Mouse (Mus musculus) ovary, adult 18-20 months (tissue): Measurements from ENCODE around the gene Tada3.
A peak's percentile ranks its signal among the peaks of the same experiment; 100 is the strongest.

ENCODE experiments used
- DNase-seq: peaks from one replicate; pipeline ENCODE4 v3.0.0; 2022; ENCODE audit warnings: low spot score, mixed read lengths

Tada3 gene

GRCm38 (mm10) chr6:113377496-113378385 lies at the start of gene Tada3, which contains the start of gene Arpc4:
Gene Tada3, minus strand, starts transcription at chr6:113377883.
Gene Arpc4, plus strand, starts transcription at chr6:113378115.
- peak; percentile 86 for DNase-seq

- DNase-seq, result no peak
Measured at GRCm38 (mm10) chr6:113427397-113427796, 49.7 kb upstream of the Tada3 start.

- no peak for DNase-seq
Measured at GRCm38 (mm10) chr6:113426696-113427095, 49.0 kb upstream of the Tada3 start.

DNA sequence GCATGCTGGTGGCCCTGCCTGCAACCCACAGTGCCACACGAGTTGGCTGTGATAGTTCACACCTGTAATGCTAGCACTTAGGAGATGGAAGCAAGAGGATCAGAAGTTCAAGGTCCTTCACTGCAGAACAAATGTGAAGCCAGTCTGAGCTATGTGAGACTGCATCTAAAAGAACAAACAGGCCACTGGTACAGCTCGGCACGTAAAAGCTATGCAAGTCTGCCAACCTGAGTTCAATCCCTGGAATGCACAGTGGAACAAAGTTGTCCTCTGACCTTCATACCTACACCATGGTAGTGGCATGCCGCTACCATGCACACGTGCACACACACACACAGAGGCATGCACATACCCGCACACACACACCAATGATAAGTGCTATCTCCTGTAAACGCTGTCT lies 46.5 kb upstream of the Tada3 start:
- DNase-seq, result no peak

GRCm38 (mm10) chr6:113423000-113423399 lies 45.3 kb upstream of the Tada3 start:
- DNase-seq, result no peak

- peak; percentile 95 for DNase-seq
Measured at GRCm38 (mm10) chr6:113419199-113419587, 41.5 kb upstream of the Tada3 start, which contains the start of gene Rpusd3. Gene Rpusd3, minus strand, starts transcription at chr6:113419340.

- DNase-seq, result no peak
Measured at GRCm38 (mm10) chr6:113418441-113419198, 40.9 kb upstream of the Tada3 start.

DNA sequence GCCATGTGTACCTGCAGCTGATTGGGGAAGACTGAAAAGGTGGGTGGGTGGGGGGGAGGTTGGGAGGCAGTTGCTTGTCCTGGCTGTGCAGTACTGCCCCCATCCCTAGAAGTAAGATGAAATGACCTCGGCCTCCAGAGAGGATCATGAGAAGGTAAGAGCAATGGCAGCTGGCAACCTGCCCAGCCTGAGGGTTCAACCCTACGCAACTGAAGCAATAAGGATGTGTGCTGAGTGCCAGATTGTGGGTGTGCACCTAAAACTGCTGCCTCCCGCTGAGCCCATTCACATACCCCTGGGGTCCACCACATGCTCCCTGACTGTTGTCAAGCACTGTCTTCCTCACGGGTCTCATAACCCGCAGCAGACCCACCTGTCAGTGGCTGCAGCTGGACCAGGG lies 38.7 kb upstream of the Tada3 start:
- no peak for DNase-seq

DNA sequence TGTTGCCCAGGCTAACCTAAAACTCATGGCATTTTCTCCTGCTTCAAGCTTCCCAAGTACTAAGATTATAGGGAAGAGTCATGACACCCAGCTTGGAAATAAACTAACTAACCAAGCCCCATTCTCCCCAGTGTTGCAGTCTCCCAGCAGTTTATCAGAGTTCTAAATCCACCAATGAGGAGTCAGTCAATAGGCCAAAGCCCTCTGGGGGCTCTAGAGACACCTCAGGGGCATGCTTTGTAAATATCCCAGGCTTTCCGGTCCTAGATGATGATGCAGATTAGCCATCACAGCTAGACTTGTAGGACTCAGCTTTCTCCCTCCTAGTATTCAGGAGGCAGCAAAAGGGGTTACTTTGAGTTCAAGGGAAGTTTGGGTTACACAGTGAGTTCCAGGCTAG lies 32.3 kb upstream of the Tada3 start:
- DNase-seq, result no peak

DNA sequence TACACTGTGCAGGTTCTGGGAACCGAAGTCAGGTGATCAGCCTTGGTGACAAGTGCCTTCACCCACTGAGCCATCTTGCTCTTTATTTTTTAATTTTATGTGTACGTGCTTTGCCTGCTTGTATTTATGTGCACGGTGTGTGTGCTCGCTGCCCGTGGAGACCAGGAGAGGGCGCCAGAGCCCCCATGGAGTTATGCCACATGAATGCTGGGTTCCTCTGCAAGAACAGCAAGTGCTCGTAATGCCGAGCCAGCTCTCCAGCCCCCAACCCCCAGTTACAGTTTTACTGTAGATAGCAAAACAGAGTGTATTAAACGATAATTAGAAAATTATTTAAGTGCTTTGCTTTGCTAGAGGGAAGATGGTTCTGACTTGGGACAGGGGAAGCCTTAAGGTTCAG lies 29.0 kb upstream of the Tada3 start:
- DNase-seq, result no peak

DNA sequence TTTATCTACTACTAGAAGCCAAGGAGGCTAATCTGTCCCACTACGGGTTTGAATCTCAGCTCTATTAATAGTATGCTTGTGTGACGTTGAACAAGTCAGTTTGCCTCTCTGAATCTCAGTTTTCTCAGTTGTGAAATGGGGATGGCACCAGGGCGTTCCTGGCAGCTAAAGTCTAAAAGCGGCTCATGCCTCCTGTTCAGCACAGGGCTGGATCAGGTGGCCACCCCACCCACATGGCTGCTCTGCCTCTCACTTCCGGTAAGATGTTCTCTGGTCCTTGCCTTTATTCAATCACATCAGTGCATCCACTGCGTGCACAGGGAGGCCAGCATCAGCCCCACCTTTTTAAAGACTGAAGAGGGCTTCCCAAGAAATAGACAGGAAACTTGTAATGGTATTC lies 27.8 kb upstream of the Tada3 start:
- no peak for DNase-seq

GRCm38 (mm10) chr6:113404649-113405448 lies 27.2 kb upstream of the Tada3 start:
- DNase-seq, result no peak

DNA sequence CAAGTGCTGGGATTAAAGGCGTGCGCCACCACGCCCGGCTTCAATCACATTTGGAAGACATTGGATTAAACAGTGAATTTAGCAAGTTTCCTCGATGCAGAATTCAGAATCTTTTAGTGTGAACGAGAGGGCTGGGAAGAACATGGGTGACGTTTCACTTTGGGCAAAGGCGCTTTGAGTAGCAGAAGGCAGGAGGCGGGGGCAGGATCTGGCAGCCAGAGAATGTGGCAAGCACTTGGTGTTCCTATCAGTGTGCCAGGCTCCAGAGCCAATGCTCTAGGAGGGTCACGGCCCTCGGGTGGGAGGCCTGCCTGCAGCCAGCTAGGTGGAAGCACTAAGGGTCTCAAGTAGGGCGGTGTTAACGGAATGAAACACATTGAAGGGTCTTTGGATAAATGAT lies 24.4 kb upstream of the Tada3 start:
- DNase-seq, result no peak

DNA sequence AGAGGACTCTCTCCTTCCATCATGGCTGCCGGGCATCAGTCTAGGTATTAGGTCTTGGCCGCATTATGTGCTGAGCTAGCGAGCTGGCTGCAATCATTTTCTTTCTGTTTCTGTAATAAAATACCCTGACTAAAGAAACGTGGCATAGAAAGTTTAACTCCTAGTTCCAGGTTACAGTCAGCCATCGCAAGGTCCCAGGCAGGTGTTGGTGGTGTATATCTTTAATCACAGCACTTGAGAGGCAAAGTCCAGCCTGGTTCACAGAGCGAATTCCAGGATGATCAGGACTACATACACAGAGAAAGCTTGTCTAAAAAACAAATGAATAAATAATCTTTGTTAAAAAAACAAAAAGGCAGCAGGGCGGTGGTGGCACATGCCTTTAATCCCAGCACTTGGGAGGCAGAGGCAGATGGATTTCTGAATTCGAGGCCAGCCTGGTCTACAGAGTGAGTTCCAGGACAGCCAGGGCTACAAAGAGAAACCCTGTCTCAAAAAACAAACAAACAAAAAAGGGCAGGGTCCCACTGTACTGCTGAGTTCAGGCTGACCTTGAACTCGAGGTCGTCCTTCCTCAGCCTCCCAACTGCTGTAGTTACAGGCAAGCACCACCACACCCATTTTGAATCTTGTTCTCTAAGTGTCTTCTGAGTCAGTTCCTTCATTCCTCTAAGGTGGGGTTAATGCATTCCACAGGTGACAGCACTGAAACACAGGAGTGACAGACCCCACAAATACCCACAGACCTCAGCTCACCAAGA lies 18.8 kb upstream of the Tada3 start:
- DNase-seq, result no peak

DNA sequence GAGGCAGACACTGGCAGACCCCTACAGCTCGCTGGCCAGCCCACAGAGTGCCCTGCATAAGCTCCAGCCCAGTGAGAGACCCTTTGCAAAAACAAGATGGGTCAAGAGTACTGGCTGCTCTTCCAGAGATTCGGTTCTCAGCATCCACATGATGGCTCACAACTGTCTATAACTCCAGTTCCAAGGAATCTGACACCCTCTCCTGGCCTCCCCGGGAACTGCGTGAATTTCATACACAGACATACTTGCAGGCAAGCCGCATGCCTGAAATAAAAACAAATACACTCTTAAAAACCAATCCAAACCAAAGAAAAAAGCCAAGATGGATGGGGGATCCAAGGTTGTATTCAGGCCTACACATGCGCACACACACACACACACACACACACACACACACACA lies 17.8 kb upstream of the Tada3 start:
- no peak for DNase-seq

DNA sequence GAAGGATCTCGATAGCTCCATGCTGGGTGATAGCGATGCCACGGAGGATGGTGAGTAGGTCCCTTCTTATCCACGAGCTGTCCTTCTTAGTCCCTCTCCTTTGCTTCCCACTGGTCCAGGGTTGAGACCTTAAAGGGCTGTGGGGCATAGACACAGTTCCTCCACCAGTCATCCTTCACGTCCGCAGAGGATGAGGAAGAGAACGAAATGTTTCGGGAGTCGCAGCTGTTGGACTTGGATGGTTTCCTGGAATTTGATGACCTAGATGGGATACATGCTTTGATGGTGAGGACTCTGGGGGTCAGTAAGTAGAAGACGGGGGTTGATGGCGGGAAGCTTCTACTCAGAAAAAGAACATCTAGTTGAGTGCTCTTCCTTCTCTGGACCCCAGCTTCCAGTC lies 17.1 kb upstream of the Tada3 start:
- DNase-seq, result no peak

DNA sequence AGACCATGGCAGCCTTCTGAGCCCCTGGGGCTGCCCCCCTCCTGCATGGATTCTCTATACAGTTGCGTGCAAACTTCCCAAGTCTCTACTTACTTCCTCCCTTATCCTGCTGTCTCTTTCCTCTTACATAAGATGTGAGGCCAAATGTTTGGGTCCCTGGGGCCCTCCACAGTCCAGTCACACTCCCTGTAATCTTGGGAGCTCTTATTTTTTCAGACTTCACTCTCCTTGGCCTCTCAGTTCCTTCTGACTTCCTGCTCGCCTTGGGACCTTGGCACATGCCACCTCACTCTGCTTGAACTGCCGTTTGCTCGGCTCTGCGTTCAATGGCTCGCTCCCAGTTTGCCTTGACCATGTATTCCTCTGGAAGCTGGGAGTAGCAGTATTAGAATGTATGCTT lies 16.3 kb upstream of the Tada3 start:
- DNase-seq, result no peak

DNA sequence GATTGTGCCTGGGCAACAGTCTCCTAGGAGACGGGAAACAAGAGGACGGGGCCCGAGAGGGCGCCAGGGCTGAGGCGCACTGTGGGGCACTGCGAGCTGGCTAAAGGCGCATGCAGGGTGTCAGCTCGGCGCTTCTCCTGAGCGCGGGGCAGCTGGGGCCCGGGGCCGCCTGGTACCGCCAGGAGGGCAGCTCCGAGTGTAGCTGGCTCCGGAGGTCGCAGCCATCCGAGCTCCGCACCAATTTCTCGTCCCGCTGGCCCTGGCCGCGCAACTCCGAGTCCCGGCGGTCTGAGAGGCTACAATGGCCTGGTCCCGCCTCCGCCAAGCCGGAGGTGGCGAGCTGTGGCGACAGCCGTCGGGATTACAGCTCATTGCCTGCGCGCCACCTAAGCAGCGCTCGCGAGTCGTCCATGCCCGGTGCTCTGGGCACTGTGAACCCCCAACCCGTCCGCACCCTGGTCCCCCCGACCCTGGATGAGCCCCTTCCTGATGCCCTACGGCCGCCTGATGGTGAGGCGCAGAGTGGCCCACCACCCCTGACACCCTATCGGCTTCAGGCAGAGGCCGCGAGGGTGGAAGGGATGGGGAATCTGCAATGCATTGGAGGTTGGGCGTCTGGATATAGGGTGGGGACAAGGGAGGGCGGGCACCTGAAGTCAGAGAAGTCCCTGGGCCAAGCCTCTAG lies 14.8 kb upstream of the Tada3 start:
- peak; percentile 53 for DNase-seq

GRCm38 (mm10) chr6:113392015-113392386 lies 14.3 kb upstream of the Tada3 start:
- DNase-seq, result no peak

DNA sequence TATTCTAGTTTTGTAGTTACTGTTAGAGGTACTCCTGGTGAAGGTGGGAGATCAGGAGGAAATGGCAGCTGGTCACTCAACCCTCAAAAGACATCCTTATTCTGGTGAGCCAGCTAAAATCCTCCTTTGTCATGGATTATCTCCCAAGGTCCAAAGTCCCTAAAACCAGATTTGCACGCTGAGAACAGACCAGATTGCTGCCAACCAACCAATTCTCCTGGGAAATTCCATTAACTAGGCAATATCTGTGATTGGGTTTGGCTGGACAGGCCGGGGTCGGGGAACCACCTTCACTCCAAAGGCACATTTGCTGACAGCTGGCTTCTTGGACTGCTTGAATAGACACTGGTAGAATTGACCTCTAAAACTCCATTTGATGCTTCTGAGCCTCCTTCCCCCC lies 13.0 kb upstream of the Tada3 start:
- DNase-seq, result no peak

GRCm38 (mm10) chr6:113388960-113389359 lies 11.3 kb upstream of the Tada3 start, which contains the start of gene Ttll3:
Gene Ttll3, plus strand, starts transcription at chr6:113389260.
- DNase-seq, result no peak
